Mouse (Mus musculus) hindbrain, postnatal 0 days (tissue): ENCODE measurements at regions not wholly inside any gene's neighbourhood (a gene's known extent, or its start where the extent isn't known, plus 50 kb on each side); places are given as distances from the start of the nearest gene placed in this dataset.

Source experiments
- ATAC-seq: fragments of 200-750 bp; cut with Nextera tagmentation; 2 replicates; pipeline ENCODE4 v1.8.0; 2017; ENCODE audit warnings: mild to moderate bottlenecking, moderate TSS enrichment, moderate library complexity
- DNase-seq: peaks from one replicate; pipeline ENCODE4 v3.0.0-alpha.2; 2015; ENCODE audit warnings: low spot score
- H3K27ac ChIP-seq: fragments of 300-500 bp; sonication (generic); 2 replicates; pipeline ENCODE4 v1.5.1; 2014; ENCODE audit warnings: mild to moderate bottlenecking
- H3K27me3 ChIP-seq: fragments of 300-500 bp; sonication (generic); 2 replicates; pipeline ENCODE4 v1.6.1; 2014; ENCODE audit warnings: low read length, mixed read lengths; ENCODE audit not compliant: insufficient read depth
- H3K36me3 ChIP-seq: fragments of 300-500 bp; sonication (generic); 2 replicates; pipeline ENCODE4 v1.6.1; 2014; ENCODE audit warnings: low read length, mixed read lengths; ENCODE audit not compliant: insufficient read depth
- H3K4me1 ChIP-seq: fragments of 300-500 bp; sonication (generic); 2 replicates; pipeline ENCODE4 v1.6.1; 2014; ENCODE audit warnings: antibody characterized with exemption, low read length, mixed read lengths; ENCODE audit not compliant: insufficient read depth
- H3K4me2 ChIP-seq: fragments of 300-500 bp; sonication (generic); 2 replicates; pipeline ENCODE4 v1.6.1; 2014; ENCODE audit warnings: low read depth, mild to moderate bottlenecking, low read length, moderate library complexity, mixed read lengths
- H3K4me3 ChIP-seq: fragments of 300-500 bp; sonication (generic); 2 replicates; pipeline ENCODE4 v1.5.1; 2014; ENCODE audit warnings: low read length
- H3K9ac ChIP-seq: fragments of 300-500 bp; sonication (generic); replicated peaks from 2 replicates; pipeline ENCODE4 v1.6.1; 2014; ENCODE audit warnings: mild to moderate bottlenecking, low read length, moderate library complexity, mixed read lengths
- H3K9me3 ChIP-seq: fragments of 300-500 bp; sonication (generic); 2 replicates; pipeline ENCODE4 v1.6.1; 2016; ENCODE audit warnings: low read length, mixed read lengths
- CTCF ChIP-seq: IDR thresholded peaks from 2 replicates; pipeline ENCODE4 v1.5.1; 2016; ENCODE audit warnings: antibody characterized with exemption, control low read depth, low read depth
- WGBS: fragments of 180-500 bp; shearing (Covaris S2); extraction: QIAGEN DNeasy Blood & Tissue Kit; methylation state at CpG from one replicate; pipeline ENCODE4 v1.1.7; 2014; 5-methylcytosine and 5-hydroxymethylcytosine counted together

DNA sequence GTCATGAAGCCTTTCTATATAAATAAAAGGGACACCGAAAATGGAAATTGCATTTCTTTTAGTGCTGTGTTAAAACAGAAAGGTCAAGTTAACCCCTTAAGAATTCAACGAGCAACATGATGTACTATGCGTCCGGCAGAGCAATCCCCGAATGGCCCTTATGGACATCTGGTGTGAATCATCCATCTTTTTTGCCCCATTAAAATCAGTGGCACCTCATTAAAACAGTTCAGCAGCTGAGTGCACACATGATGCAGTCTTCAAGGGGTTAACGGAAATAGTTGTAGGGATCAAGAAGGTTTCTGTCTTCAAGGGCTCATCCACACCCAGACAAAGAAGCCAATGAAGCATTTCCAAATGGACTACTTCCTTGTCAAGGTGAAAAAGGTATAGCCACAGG, 284.1 kb upstream of the BC052040 start:
- TF ChIP-seq CTCF: no peak
- Histone ChIP-seq H3K9ac (no peak overlapping the region), H3K27ac (no peak overlapping the region), H3K4me1 (no peaks in the 10 kb centered on the region), H3K36me3 (no peaks in the 10 kb centered on the region), H3K9me3 (no peaks in the 10 kb centered on the region), H3K4me3 (no peak overlapping the region), H3K27me3 (no peaks in the 10 kb centered on the region), H3K4me2 (no peak overlapping the region)
- ATAC-seq: no peak
- DNase-seq: no peak
- WGBS: 80% methylated on average over 6 of the region's 6 CpGs

- H3K4me2 ChIP-seq: no peak overlapping the region
- H3K9me3 ChIP-seq: no peaks in the 10 kb centered on the region
- no peak overlapping the region for H3K27ac ChIP-seq
- no peaks in the 10 kb centered on the region for H3K4me1 ChIP-seq
- H3K27me3 ChIP-seq: no peaks in the 10 kb centered on the region
- WGBS: 82% methylated on average over 4 of the region's 4 CpGs
- DNase-seq (no peak), ATAC-seq (no peak)
- H3K36me3 ChIP-seq: no peaks in the 10 kb centered on the region
- no peak overlapping the region for H3K4me3 ChIP-seq
- TF ChIP-seq CTCF: no peak
- H3K9ac ChIP-seq: no peak overlapping the region
Measured at GRCm38 (mm10) chr2:115307248-115307647, 274.3 kb upstream of the BC052040 start.

GRCm38 (mm10) chr2:115309856-115310631, 271.5 kb upstream of the BC052040 start:
- Histone ChIP-seq H3K27me3 (no peaks in the 10 kb centered on the region), H3K27ac (no peak overlapping the region), H3K4me2 (no peak overlapping the region), H3K9ac (no peak overlapping the region), H3K4me3 (no peak overlapping the region), H3K4me1 (no peaks in the 10 kb centered on the region), H3K9me3 (no peaks in the 10 kb centered on the region), H3K36me3 (no peaks in the 10 kb centered on the region)
- 32% methylated on average over 4 of the region's 4 CpGs for WGBS
- ATAC-seq (no peak), DNase-seq (no peak)
- no peak for TF ChIP-seq CTCF

DNA sequence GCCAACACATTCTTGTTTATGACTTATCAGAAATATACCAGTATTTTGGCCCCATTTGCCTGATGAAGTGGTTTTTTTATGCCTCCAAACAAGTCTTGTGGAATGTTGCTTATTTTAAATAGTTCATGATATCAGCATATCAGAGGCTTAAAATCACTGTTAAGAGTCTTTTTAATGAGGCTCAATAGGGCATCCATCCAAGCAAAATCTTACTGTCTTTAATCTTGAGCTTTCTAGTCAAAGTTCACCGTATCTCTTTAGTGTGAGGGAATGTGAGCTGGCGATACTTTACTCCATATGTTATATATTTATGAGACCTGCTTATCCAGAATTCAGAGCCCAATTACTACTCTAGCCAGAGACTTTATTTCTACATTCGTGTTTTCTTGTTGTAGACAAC, 263.0 kb upstream of the BC052040 start:
- Histone ChIP-seq H3K9ac (no peak overlapping the region), H3K4me3 (no peak overlapping the region), H3K36me3 (no peaks in the 10 kb centered on the region), H3K4me1 (no peaks in the 10 kb centered on the region), H3K4me2 (no peak overlapping the region), H3K9me3 (no peaks in the 10 kb centered on the region), H3K27me3 (no peaks in the 10 kb centered on the region), H3K27ac (no peak overlapping the region)
- TF ChIP-seq CTCF: no peak
- WGBS: 82% methylated on average over 3 of the region's 3 CpGs
- ATAC-seq (no peak), DNase-seq (no peak)

GRCm38 (mm10) chr2:115322582-115322981, 258.9 kb upstream of the BC052040 start:
- no peaks in the 10 kb centered on the region for H3K36me3 ChIP-seq
- H3K9me3 ChIP-seq: no peaks in the 10 kb centered on the region
- ATAC-seq: no peak
- H3K27ac ChIP-seq: no peak overlapping the region
- 28% methylated on average over 5 of the region's 5 CpGs for WGBS
- H3K4me2 ChIP-seq: no peak overlapping the region
- no peaks in the 10 kb centered on the region for H3K27me3 ChIP-seq
- DNase-seq: peak; percentile 22
- TF ChIP-seq CTCF: no peak
- no peak overlapping the region for H3K9ac ChIP-seq
- H3K4me1 ChIP-seq: no peaks in the 10 kb centered on the region
- H3K4me3 ChIP-seq: no peak overlapping the region

- H3K9me3 ChIP-seq: no peaks in the 10 kb centered on the region
- no peaks in the 10 kb centered on the region for H3K27me3 ChIP-seq
- no peaks in the 10 kb centered on the region for H3K4me1 ChIP-seq
- ATAC-seq (no peak), DNase-seq (peak; percentile 65)
- H3K4me3 ChIP-seq: no peak overlapping the region
- H3K27ac ChIP-seq: no peak overlapping the region
- no peak for TF ChIP-seq CTCF
- H3K4me2 ChIP-seq: no peak overlapping the region
- no peak overlapping the region for H3K9ac ChIP-seq
- 50% methylated on average over 2 of the region's 2 CpGs for WGBS
- no peaks in the 10 kb centered on the region for H3K36me3 ChIP-seq
Measured at GRCm38 (mm10) chr2:115326526-115326925, 255.0 kb upstream of the BC052040 start.

DNA sequence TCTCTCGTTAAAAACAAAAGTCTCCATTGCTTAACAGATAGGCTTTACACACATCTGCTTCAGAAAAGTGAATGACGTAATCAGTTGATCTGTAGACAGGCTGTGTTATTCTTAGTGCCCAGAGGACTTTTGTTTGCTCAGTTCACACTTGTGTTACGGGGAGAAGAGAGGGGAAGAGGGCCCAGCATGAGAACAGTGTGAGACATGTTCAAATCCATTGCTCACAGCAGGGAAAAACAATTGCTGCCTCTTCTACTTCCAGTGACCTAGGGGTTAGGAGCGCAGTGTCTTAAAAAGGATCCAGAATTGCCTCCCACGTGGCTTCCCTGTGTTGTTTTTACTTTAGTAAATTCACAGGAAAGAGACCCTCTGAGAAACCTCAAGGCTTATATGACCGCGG, 243.3 kb upstream of the BC052040 start:
- no peak for DNase-seq

More for the DNA sequence above, 243.3 kb upstream of the BC052040 start:
- H3K4me3 ChIP-seq: no peak overlapping the region
- no peak for ATAC-seq
- no peaks in the 10 kb centered on the region for H3K27me3 ChIP-seq
- H3K27ac ChIP-seq: no peak overlapping the region
- H3K4me2 ChIP-seq: no peak overlapping the region
- no peaks in the 10 kb centered on the region for H3K36me3 ChIP-seq
- 27% methylated on average over 7 of the region's 7 CpGs for WGBS
- no peak for TF ChIP-seq CTCF
- no peaks in the 10 kb centered on the region for H3K4me1 ChIP-seq
- no peaks in the 10 kb centered on the region for H3K9me3 ChIP-seq
- H3K9ac ChIP-seq: no peak overlapping the region
